In genomic region chr1:179679326-179679725, GRCm38 (mm10) we compare ENCODE assay signal across 29 mouse cellular contexts. TPM values are rescaled to one million over a fixed set of nuclear protein-coding genes. Genes with fewer than 3 reads are reported as not detected.
"Had no signal": no experiment of that assay in that cellular context is flagged by ENCODE, and none has a peak within 500 bp of the region (broad histone marks: within the 10 kb centered on the region; RNA-seq: fewer than 3 reads in every experiment).

No protein-coding gene starts in this region.

- H3K4me3 ChIP-seq: embryonic facial prominence, embryonic 10.5 days; embryonic facial prominence, embryonic 12.5 days; embryonic facial prominence, embryonic 13.5 days; embryonic facial prominence, embryonic 15.5 days; erythroblast, embryonic 14.5 days; forebrain, embryonic 10.5 days; forebrain, embryonic 12.5 days; forebrain, embryonic 13.5 days; forebrain, embryonic 15.5 days; gastrocnemius, adult 2 months; heart, adult 2 months had no signal

- H3K4me2 ChIP-seq: embryonic facial prominence, embryonic 12.5 days; embryonic facial prominence, embryonic 13.5 days; embryonic facial prominence, embryonic 15.5 days; forebrain, embryonic 12.5 days; forebrain, embryonic 13.5 days; forebrain, embryonic 15.5 days had no signal

- H3K27me3 ChIP-seq: embryonic facial prominence, embryonic 12.5 days; embryonic facial prominence, embryonic 13.5 days; embryonic facial prominence, embryonic 15.5 days; forebrain, embryonic 12.5 days; forebrain, embryonic 13.5 days; forebrain, embryonic 15.5 days had no signal

- H3K4me1 ChIP-seq: embryonic facial prominence, embryonic 10.5 days; embryonic facial prominence, embryonic 12.5 days; embryonic facial prominence, embryonic 13.5 days; embryonic facial prominence, embryonic 15.5 days; forebrain, embryonic 10.5 days; forebrain, embryonic 12.5 days; forebrain, embryonic 13.5 days; forebrain, embryonic 15.5 days had no signal

- DNase-seq: cerebellum, adult 2 months; cerebellum, adult 8-10 months; cerebellum, adult 9-10 months; cerebellum, adult 9-11 months; cerebellum, postnatal 10 days; cerebellum, postnatal 14 days; cerebellum, postnatal 25 days; cerebellum, postnatal 36 days; embryo, embryonic 11 days; forebrain, postnatal 0 days; gastrocnemius, adult 2 months; gastrocnemius, postnatal 10 days; gastrocnemius, postnatal 14 days; gastrocnemius, postnatal 25 days; gastrocnemius, postnatal 36 days; heart, adult 11 months; heart, adult 18-20 months; heart, adult 2 months had no signal

- H3K9me3 ChIP-seq: embryonic facial prominence, embryonic 10.5 days; embryonic facial prominence, embryonic 12.5 days; embryonic facial prominence, embryonic 13.5 days; embryonic facial prominence, embryonic 15.5 days; forebrain, embryonic 10.5 days; forebrain, embryonic 12.5 days; forebrain, embryonic 13.5 days; forebrain, embryonic 15.5 days had no signal

- H3K9ac ChIP-seq: embryonic facial prominence, embryonic 12.5 days; embryonic facial prominence, embryonic 13.5 days; embryonic facial prominence, embryonic 15.5 days; forebrain, embryonic 12.5 days; forebrain, embryonic 13.5 days; forebrain, embryonic 15.5 days; forebrain, postnatal 0 days had no signal

- ATAC-seq: forebrain, embryonic 13.5 days; forebrain, embryonic 14.5 days; forebrain, embryonic 15.5 days; forebrain, embryonic 16.5 days; forebrain, postnatal 0 days had no signal

- H3K27ac ChIP-seq: embryonic facial prominence, embryonic 10.5 days; embryonic facial prominence, embryonic 12.5 days; embryonic facial prominence, embryonic 13.5 days; embryonic facial prominence, embryonic 15.5 days; forebrain, embryonic 10.5 days; forebrain, embryonic 12.5 days; forebrain, embryonic 13.5 days; forebrain, embryonic 15.5 days; gastrocnemius, adult 2 months; heart, adult 2 months had no signal

RNA-seq across cellular contexts. Expression of gene Sccpdh, which starts 11.3 kb away (rescaled TPM):
- polyA plus RNA-seq: erythroblast, embryonic 14.5 days had no signal
